Comparison of ENCODE assay signal across 7 mouse cellular contexts in genomic region chr6:85512056-85512440, GRCm38 (mm10). TPM values are rescaled to one million over a fixed set of nuclear protein-coding genes. Genes with fewer than 3 reads are reported as not detected.
DNase-seq lines count a peak whose midpoint lies in the region; ATAC-seq and TF ChIP-seq lines count a peak whose summit lies in the region.

No protein-coding gene starts in this region.

- H3K4me2 ChIP-seq in embryonic facial prominence, embryonic 14.5 days (ENCODE audit: low read depth, low read length): peak overlapping the region; percentile 81
- H3K4me2 ChIP-seq in hindbrain, embryonic 14.5 days (replicated peaks): peak overlapping the region; percentile 85
- H3K4me2 ChIP-seq in midbrain, embryonic 16.5 days (ENCODE audit: low read length): peak overlapping the region; percentile 93

- peak overlapping the region; percentile 93 for H3K27ac ChIP-seq in layer of hippocampus, adult 2 months
- H3K27ac ChIP-seq in embryonic facial prominence, embryonic 14.5 days (replicated peaks; ENCODE audit: low read depth, low read length): no peak overlapping the region
- no peak overlapping the region for H3K27ac ChIP-seq in hindbrain, embryonic 14.5 days
- no peak overlapping the region for H3K27ac ChIP-seq in midbrain, embryonic 16.5 days (ENCODE audit: low read length)

- peaks cover 78% of the 10 kb centered on the region for H3K27me3 ChIP-seq in embryonic facial prominence, embryonic 14.5 days (replicated peaks; ENCODE audit: control insufficient read depth, insufficient read depth, low read length)
- peaks cover 64% of the 10 kb centered on the region for H3K27me3 ChIP-seq in hindbrain, embryonic 14.5 days (ENCODE audit: control insufficient read depth, insufficient read depth, low read length)
- peaks cover 61% of the 10 kb centered on the region for H3K27me3 ChIP-seq in midbrain, embryonic 16.5 days (ENCODE audit: control insufficient read depth, insufficient read depth, low read depth, low read length)

- no peak for DNase-seq in layer of hippocampus, adult 2 months (ENCODE audit: low spot score in 2 of 2)
- no peak for DNase-seq in layer of hippocampus, adult 8-10 months (ENCODE audit: low spot score in 2 of 2)
- no peak for DNase-seq in embryonic facial prominence, embryonic 14.5 days (ENCODE audit: low spot score)
- DNase-seq in hindbrain, embryonic 14.5 days (ENCODE audit: low spot score): no peak
- no peak for DNase-seq in layer of hippocampus, adult 9-10 months (ENCODE audit: low spot score)

- peak overlapping the region; percentile 63 for H3K4me3 ChIP-seq in layer of hippocampus, adult 2 months
- peak overlapping the region; percentile 46 for H3K4me3 ChIP-seq in embryonic facial prominence, embryonic 14.5 days (ENCODE audit: low read depth, low read length)
- H3K4me3 ChIP-seq in hindbrain, embryonic 14.5 days (replicated peaks; ENCODE audit: low read length): peak overlapping the region; percentile 43
- peak overlapping the region; percentile 41 for H3K4me3 ChIP-seq in midbrain, embryonic 16.5 days (ENCODE audit: low read depth, low read length)

- H3K9ac ChIP-seq in embryonic facial prominence, embryonic 14.5 days (ENCODE audit: low read depth, low read length): no peak overlapping the region
- H3K9ac ChIP-seq in hindbrain, embryonic 14.5 days: peak overlapping the region; percentile 10; the same call in 1 of the 2 replicates
- H3K9ac ChIP-seq in midbrain, embryonic 16.5 days (ENCODE audit: low read depth, low read length): peak overlapping the region; percentile 31

- peaks cover 14% of the 10 kb centered on the region; the same call in 1 of the 2 replicates for H3K4me1 ChIP-seq in embryonic facial prominence, embryonic 14.5 days (ENCODE audit: control insufficient read depth, insufficient read depth, low read length)
- H3K4me1 ChIP-seq in hindbrain, embryonic 14.5 days (replicated peaks; ENCODE audit: control insufficient read depth, insufficient read depth, low read length): peaks cover 10% of the 10 kb centered on the region
- H3K4me1 ChIP-seq in midbrain, embryonic 16.5 days (ENCODE audit: control insufficient read depth, insufficient read depth, low read length): peaks cover 26% of the 10 kb centered on the region

- TF ChIP-seq CTCF in layer of hippocampus, adult 2 months (conservative IDR thresholded peaks at IDR 0.05): no peak

- no peaks in the 10 kb centered on the region for H3K36me3 ChIP-seq in embryonic facial prominence, embryonic 14.5 days (ENCODE audit: control insufficient read depth, insufficient read depth, low read length)
- H3K36me3 ChIP-seq in hindbrain, embryonic 14.5 days (replicated peaks; ENCODE audit: control insufficient read depth, insufficient read depth): no peaks in the 10 kb centered on the region
- H3K36me3 ChIP-seq in midbrain, embryonic 16.5 days (ENCODE audit: control insufficient read depth, insufficient read depth, low read length): no peaks in the 10 kb centered on the region

- ATAC-seq in embryonic facial prominence, embryonic 14.5 days (ENCODE audit: low read depth): 0 out of 2 replicates have a peak, but pooled peaks have one; percentile 7
- ATAC-seq in hindbrain, embryonic 14.5 days (ENCODE audit: low FRiP score): no peak
- ATAC-seq in midbrain, embryonic 16.5 days: no peak
- no peak for ATAC-seq in granulocyte monocyte progenitor cell, adult 5-6 weeks (replicated peaks; ENCODE audit: poor library complexity, severe bottlenecking)

- WGBS in embryonic facial prominence, embryonic 14.5 days: 1% methylated on average over 14 of the region's 36 CpGs
- under 1% methylated on average over 34 of the region's 36 CpGs for WGBS in hindbrain, embryonic 14.5 days
- under 1% methylated on average over 27 of the region's 36 CpGs for WGBS in midbrain, embryonic 16.5 days

- no peaks in the 10 kb centered on the region for H3K9me3 ChIP-seq in embryonic facial prominence, embryonic 14.5 days (ENCODE audit: control insufficient read depth, low read length)
- no peaks in the 10 kb centered on the region for H3K9me3 ChIP-seq in hindbrain, embryonic 14.5 days (ENCODE audit: control insufficient read depth, low read length)
- H3K9me3 ChIP-seq in midbrain, embryonic 16.5 days (replicated peaks; ENCODE audit: control insufficient read depth, low read length, poor library complexity, severe bottlenecking): no peaks in the 10 kb centered on the region

RNA-seq across cellular contexts. Expression of gene Egr4, which starts 1.3 kb away (rescaled TPM):
- total RNA-seq in layer of hippocampus, adult 2 months (2021): 10 to 100 TPM; 20.5 to 27.6 TPM
- total RNA-seq in layer of hippocampus, adult 8-10 months (2022): 10 to 100 TPM; 18.5 to 24.4 (median 20.1) TPM
- not detected in 2 replicates for polyA plus RNA-seq in embryonic facial prominence, embryonic 14.5 days (2014; fragmentation: Nextera tagmentation; extraction: Ambion mirVana)
- 0.08 and 0.18 TPM in 2 replicates for polyA plus RNA-seq in hindbrain, embryonic 14.5 days (2014; fragmentation: Nextera tagmentation; extraction: Ambion mirVana)
- polyA plus RNA-seq in midbrain, embryonic 16.5 days (2015; fragmentation: Nextera tagmentation; extraction: Ambion mirVana): not detected in 2 replicates
- not detected in 2 replicates for total RNA-seq in granulocyte monocyte progenitor cell, adult 5-6 weeks (2014; fragmentation: Nextera tagmentation)
- not detected in 2 replicates for total RNA-seq in granulocyte monocyte progenitor cell, adult 5-6 weeks (2017)

RNA-seq across cellular contexts. Expression of gene Fbxo41, which starts 9.3 kb away (rescaled TPM):
- 10 to 100 TPM; 84.7 to 90.8 TPM for total RNA-seq in layer of hippocampus, adult 2 months (2021)
- total RNA-seq in layer of hippocampus, adult 8-10 months (2022): 10 to 100 TPM; 68.2 to 87.1 (median 81.3) TPM
- 0.46 and 0.49 TPM in 2 replicates for polyA plus RNA-seq in embryonic facial prominence, embryonic 14.5 days (2014; fragmentation: Nextera tagmentation; extraction: Ambion mirVana)
- polyA plus RNA-seq in hindbrain, embryonic 14.5 days (2014; fragmentation: Nextera tagmentation; extraction: Ambion mirVana): 10.3 and 12.7 TPM in 2 replicates
- 11.4 and 11.7 TPM in 2 replicates for polyA plus RNA-seq in midbrain, embryonic 16.5 days (2015; fragmentation: Nextera tagmentation; extraction: Ambion mirVana)
- not detected in 2 replicates for total RNA-seq in granulocyte monocyte progenitor cell, adult 5-6 weeks (2014; fragmentation: Nextera tagmentation)
- not detected in 2 replicates for total RNA-seq in granulocyte monocyte progenitor cell, adult 5-6 weeks (2017)

Comparison
In these comparisons a context has a peak if more than half of its experiments do, and no peak if none do; other contexts are left out.
1. RNA of gene Egr4, which starts 1.3 kb away (total RNA-seq): 20.5 to 27.6 TPM in layer of hippocampus, adult 2 months and 18.5 to 24.4 TPM in layer of hippocampus, adult 8-10 months; not detected in granulocyte monocyte progenitor cell, adult 5-6 weeks; every median in the first group is over 10 times any median in the second.
2. RNA of gene Fbxo41, which starts 9.3 kb away (total RNA-seq): 84.7 to 90.8 TPM in layer of hippocampus, adult 2 months and 68.2 to 87.1 TPM in layer of hippocampus, adult 8-10 months; not detected in granulocyte monocyte progenitor cell, adult 5-6 weeks; every median in the first group is over 10 times any median in the second.
3. Peak in every context shown above with its lines, with median percentiles within 50 percentile points of each other: H3K4me3 ChIP-seq and H3K4me2 ChIP-seq.